Mouse (Mus musculus): ENCODE data around the gene Kdm5b. TPM values are rescaled to one million over a fixed set of nuclear protein-coding genes. Genes with fewer than 3 reads are reported as not detected.

The Kdm5b gene
- polyA plus RNA-seq, 1 experiment from 2014 or later: 74.0 TPM

DNA sequence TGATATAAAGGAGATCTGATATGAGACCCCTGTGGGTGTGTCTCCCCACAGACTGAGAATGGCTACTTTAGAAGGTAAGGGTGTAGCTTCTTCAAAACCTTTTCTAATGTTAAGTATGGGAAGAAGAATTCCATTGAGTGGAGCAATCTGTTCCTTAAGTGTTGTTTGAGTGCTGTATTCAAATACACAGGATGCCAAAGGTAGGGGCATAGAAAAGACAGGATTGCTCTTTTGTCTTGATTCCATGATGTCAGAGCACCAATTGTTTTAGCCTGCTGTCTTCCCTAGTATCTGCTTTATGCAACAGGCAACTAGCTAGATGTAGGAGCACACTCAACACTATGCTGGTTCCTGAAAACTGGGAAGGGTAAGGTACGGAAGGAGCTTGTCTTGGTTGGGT is 24.9 kb upstream of the Kdm5b start:
- H3K9me3 ChIP-seq (ENCODE audit: control insufficient read depth, low read length): no peaks in the 10 kb centered on the region
- H3K4me3 ChIP-seq (ENCODE audit: low read depth, low read length): no peak overlapping the region
- H3K27ac ChIP-seq (ENCODE audit: low read depth, low read length): no peak overlapping the region
- DNase-seq (ENCODE audit: low spot score, missing footprints) (no peak), ATAC-seq (ENCODE audit: low FRiP score) (no peak)
- 97% methylated on average over 1 of the region's 1 CpGs for WGBS
- no peaks in the 10 kb centered on the region for H3K27me3 ChIP-seq (ENCODE audit: control insufficient read depth, insufficient read depth, low read length)
- H3K4me2 ChIP-seq: no peak overlapping the region
- H3K4me1 ChIP-seq (ENCODE audit: control insufficient read depth, insufficient read depth, low read length): no peaks in the 10 kb centered on the region
- H3K36me3 ChIP-seq (ENCODE audit: control insufficient read depth, insufficient read depth, low read length): no peaks in the 10 kb centered on the region
- no peak overlapping the region for H3K9ac ChIP-seq (ENCODE audit: low read length)

DNA sequence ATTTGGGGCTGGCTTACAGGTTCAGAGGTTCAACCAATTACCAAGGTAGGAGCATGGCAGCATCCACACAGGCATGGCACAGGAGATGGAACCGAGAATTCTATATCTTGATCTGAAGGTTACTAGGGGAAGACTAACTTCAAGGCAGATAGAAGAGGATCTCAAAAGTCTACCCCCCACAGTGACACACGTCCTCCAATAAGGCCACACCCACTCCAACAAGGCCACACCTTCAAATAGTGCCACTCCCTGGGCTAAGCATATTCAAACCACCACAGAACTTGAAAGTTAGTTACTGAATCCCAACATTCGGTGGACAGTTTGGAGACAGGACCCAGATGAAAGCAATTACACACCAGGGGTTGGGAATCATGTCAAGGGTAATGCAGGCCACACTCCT is 24.5 kb upstream of the Kdm5b start:
- no peak overlapping the region for H3K4me2 ChIP-seq
- no peak overlapping the region for H3K27ac ChIP-seq (ENCODE audit: low read depth, low read length)
- ATAC-seq (ENCODE audit: low FRiP score) (no peak), DNase-seq (ENCODE audit: low spot score, missing footprints) (no peak)
- H3K27me3 ChIP-seq (ENCODE audit: control insufficient read depth, insufficient read depth, low read length): no peaks in the 10 kb centered on the region
- H3K4me1 ChIP-seq (ENCODE audit: control insufficient read depth, insufficient read depth, low read length): no peaks in the 10 kb centered on the region
- WGBS: 74% methylated on average over 3 of the region's 3 CpGs
- no peak overlapping the region for H3K4me3 ChIP-seq (ENCODE audit: low read depth, low read length)
- H3K9ac ChIP-seq (ENCODE audit: low read length): no peak overlapping the region
- no peaks in the 10 kb centered on the region for H3K36me3 ChIP-seq (ENCODE audit: control insufficient read depth, insufficient read depth, low read length)
- H3K9me3 ChIP-seq (ENCODE audit: control insufficient read depth, low read length): no peaks in the 10 kb centered on the region

DNA sequence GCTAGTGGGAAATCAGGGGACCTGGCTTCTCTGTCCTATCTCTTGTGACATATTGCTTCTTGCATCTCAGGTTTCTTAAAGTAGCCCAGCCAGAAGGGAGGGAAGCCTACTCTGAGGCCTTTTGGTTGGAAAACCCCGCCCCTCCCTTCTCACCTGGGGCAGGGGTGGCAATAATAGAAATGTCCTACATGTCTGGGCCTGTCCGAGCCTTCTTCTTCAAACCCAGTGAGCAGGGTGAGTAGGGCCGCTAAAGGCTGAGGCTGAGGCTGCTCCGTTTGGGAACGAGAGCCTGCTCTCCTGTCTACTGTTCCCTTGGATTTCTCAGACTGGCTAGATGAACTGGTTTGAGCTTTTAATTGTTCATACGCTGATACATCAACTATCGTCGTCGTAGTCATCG is 19.4 kb upstream of the Kdm5b start:
- Histone ChIP-seq H3K27ac (ENCODE audit: low read depth, low read length) (no peak overlapping the region), H3K4me1 (ENCODE audit: control insufficient read depth, insufficient read depth, low read length) (no peaks in the 10 kb centered on the region), H3K4me2 (no peak overlapping the region), H3K9me3 (ENCODE audit: control insufficient read depth, low read length) (no peaks in the 10 kb centered on the region; the same call in 1 of the 2 replicates), H3K36me3 (ENCODE audit: control insufficient read depth, insufficient read depth, low read length) (no peaks in the 10 kb centered on the region), H3K4me3 (ENCODE audit: low read depth, low read length) (no peak overlapping the region), H3K9ac (ENCODE audit: low read length) (no peak overlapping the region), H3K27me3 (ENCODE audit: control insufficient read depth, insufficient read depth, low read length) (no peaks in the 10 kb centered on the region)
- DNase-seq (ENCODE audit: low spot score, missing footprints) (no peak), ATAC-seq (ENCODE audit: low FRiP score) (no peak)
- 89% methylated on average over 10 of the region's 10 CpGs for WGBS

DNA sequence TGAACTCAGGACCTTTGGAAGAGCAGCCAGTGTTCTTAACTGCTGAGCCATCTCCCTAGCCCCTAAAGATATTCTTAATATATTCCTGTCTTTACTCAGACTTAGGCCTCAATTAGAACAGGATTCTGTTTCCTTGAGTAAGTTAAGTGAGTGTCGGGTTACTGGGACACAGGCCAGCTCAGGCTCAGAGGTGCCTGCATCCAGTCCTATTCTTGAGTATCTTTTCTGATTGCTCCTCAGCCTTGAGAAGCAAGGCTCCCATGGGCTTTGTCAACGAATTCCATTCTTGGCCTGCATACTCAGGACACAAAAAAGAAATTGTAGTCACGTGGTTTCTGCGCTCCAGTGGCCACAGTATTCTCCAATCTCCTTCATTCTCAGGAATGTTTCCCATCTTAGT is 11.7 kb upstream of the Kdm5b start:
- H3K36me3 ChIP-seq (ENCODE audit: control insufficient read depth, insufficient read depth, low read length): no peaks in the 10 kb centered on the region
- no peak overlapping the region for H3K4me2 ChIP-seq
- H3K27me3 ChIP-seq (ENCODE audit: control insufficient read depth, insufficient read depth, low read length): no peaks in the 10 kb centered on the region
- DNase-seq (ENCODE audit: low spot score, missing footprints) (no peak), ATAC-seq (ENCODE audit: low FRiP score) (no peak)
- no peaks in the 10 kb centered on the region for H3K4me1 ChIP-seq (ENCODE audit: control insufficient read depth, insufficient read depth, low read length)
- no peaks in the 10 kb centered on the region; the same call in 1 of the 2 replicates for H3K9me3 ChIP-seq (ENCODE audit: control insufficient read depth, low read length)
- WGBS: 77% methylated on average over 4 of the region's 4 CpGs
- no peak overlapping the region for H3K9ac ChIP-seq (ENCODE audit: low read length)
- no peak overlapping the region for H3K27ac ChIP-seq (ENCODE audit: low read depth, low read length)
- no peak overlapping the region for H3K4me3 ChIP-seq (ENCODE audit: low read depth, low read length)

DNA sequence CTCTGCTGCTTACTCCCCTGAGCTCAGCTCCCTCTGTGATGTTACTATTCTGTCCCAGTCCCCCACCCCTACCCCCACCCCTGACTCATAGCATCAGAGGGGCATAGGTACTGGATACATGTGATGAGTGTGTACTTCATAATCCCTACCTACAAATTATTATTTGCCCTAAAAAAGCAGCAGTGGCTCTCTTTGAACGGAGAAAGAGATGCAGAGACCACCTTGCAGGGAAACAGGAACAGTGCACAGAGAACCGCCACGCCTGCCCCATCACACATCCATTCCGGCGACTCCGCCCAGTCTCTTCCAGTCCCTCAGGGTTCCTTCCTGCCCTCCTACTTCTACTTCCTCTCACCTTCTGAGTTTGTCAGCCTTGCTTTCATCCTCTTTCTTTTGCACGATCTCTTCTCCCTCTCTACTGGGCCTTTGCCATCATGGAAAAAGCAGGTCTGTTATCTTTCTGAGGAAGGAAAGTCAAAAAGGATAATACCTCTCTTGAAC is 10.3 kb upstream of the Kdm5b start, which contains the start of gene Mgat4e:
Mgat4e (minus strand) TSS at position 51 of the 501 bp plus-strand sequence.
- no peak for ATAC-seq (ENCODE audit: low FRiP score)
- no peak within 1 kb of the TSS for H3K4me3 ChIP-seq (ENCODE audit: low read depth, low read length)
- 64% methylated on average over 7 of the region's 7 CpGs for WGBS

DNA sequence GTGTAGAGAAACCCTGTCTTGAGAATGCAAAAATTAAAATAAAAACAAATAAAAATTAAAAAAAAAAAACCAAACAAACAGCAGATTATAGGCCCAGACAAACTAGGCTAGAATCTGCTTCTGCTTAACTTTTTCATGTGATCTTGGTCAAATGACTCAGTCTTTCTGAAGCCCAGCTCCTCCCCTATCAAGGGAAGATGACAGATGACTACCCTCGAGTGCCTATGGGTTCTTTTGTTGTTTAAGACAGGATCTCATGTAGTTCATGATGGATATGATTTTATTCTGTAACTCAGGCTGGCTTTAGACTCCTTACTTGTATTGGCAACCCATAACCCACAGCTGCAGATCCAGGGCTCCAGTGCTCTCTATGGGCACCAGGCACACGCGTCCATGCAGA is 8.1 kb upstream of the Kdm5b start:
- Histone ChIP-seq H3K9ac (ENCODE audit: low read length) (no peak overlapping the region), H3K9me3 (ENCODE audit: control insufficient read depth, low read length) (no peaks in the 10 kb centered on the region), H3K27ac (ENCODE audit: low read depth, low read length) (no peak overlapping the region), H3K4me2 (no peak overlapping the region), H3K27me3 (ENCODE audit: control insufficient read depth, insufficient read depth, low read length) (peaks cover 4% of the 10 kb centered on the region; the same call in 1 of the 2 replicates), H3K36me3 (ENCODE audit: control insufficient read depth, insufficient read depth, low read length) (no peaks in the 10 kb centered on the region), H3K4me1 (ENCODE audit: control insufficient read depth, insufficient read depth, low read length) (peaks cover 4% of the 10 kb centered on the region), H3K4me3 (ENCODE audit: low read depth, low read length) (no peak overlapping the region)
- DNase-seq (ENCODE audit: low spot score, missing footprints) (no peak), ATAC-seq (ENCODE audit: low FRiP score) (no peak)
- 93% methylated on average over 3 of the region's 3 CpGs for WGBS

More for the DNA sequence above, 10.3 kb upstream of the Kdm5b start, which contains the start of gene Mgat4e:
- no peak within 1 kb of the TSS for H3K27ac ChIP-seq (ENCODE audit: low read depth, low read length)
- no peaks in the 10 kb centered on the region for H3K36me3 ChIP-seq (ENCODE audit: control insufficient read depth, insufficient read depth, low read length)
- no peak within 1 kb of the TSS for H3K4me2 ChIP-seq
- peak; percentile 60 for DNase-seq (ENCODE audit: low spot score, missing footprints)
- no peak within 1 kb of the TSS for H3K9ac ChIP-seq (ENCODE audit: low read length)
- H3K9me3 ChIP-seq (ENCODE audit: control insufficient read depth, low read length): no peaks in the 10 kb centered on the region; the same call in 1 of the 2 replicates
- H3K27me3 ChIP-seq (ENCODE audit: control insufficient read depth, insufficient read depth, low read length): no peaks in the 10 kb centered on the region
- no peaks in the 10 kb centered on the region for H3K4me1 ChIP-seq (ENCODE audit: control insufficient read depth, insufficient read depth, low read length)

DNA sequence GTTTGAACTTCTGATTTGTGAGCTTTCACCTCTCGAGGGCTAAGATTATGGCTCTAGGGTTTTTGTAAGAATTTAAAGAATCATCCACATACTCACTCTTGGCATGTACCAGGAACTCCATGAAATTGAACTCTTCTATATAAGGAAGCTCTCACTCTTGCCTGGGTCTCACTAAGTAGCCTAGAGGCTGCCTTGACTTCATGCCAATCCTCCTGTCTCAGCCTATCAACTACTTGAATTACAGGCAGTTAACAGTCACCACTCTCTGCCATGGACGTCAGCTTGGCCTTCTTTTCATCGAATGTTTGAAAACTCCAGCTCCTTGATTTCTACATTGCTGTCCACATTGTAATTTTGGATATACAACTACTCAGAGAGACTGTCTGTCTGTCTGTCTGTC is 7.6 kb upstream of the Kdm5b start:
- H3K4me1 ChIP-seq (ENCODE audit: control insufficient read depth, insufficient read depth, low read length): peaks cover 7% of the 10 kb centered on the region
- no peak overlapping the region for H3K27ac ChIP-seq (ENCODE audit: low read depth, low read length)
- H3K4me3 ChIP-seq (ENCODE audit: low read depth, low read length): no peak overlapping the region
- no peak overlapping the region for H3K4me2 ChIP-seq
- peak; percentile 4 for DNase-seq (ENCODE audit: low spot score, missing footprints)
- 75% methylated on average over 3 of the region's 3 CpGs for WGBS
- H3K9ac ChIP-seq (ENCODE audit: low read length): no peak overlapping the region
- H3K36me3 ChIP-seq (ENCODE audit: control insufficient read depth, insufficient read depth, low read length): no peaks in the 10 kb centered on the region
- no peaks in the 10 kb centered on the region for H3K9me3 ChIP-seq (ENCODE audit: control insufficient read depth, low read length)
- no peak for ATAC-seq (ENCODE audit: low FRiP score)
- peaks cover 4% of the 10 kb centered on the region; the same call in 1 of the 2 replicates for H3K27me3 ChIP-seq (ENCODE audit: control insufficient read depth, insufficient read depth, low read length)

DNA sequence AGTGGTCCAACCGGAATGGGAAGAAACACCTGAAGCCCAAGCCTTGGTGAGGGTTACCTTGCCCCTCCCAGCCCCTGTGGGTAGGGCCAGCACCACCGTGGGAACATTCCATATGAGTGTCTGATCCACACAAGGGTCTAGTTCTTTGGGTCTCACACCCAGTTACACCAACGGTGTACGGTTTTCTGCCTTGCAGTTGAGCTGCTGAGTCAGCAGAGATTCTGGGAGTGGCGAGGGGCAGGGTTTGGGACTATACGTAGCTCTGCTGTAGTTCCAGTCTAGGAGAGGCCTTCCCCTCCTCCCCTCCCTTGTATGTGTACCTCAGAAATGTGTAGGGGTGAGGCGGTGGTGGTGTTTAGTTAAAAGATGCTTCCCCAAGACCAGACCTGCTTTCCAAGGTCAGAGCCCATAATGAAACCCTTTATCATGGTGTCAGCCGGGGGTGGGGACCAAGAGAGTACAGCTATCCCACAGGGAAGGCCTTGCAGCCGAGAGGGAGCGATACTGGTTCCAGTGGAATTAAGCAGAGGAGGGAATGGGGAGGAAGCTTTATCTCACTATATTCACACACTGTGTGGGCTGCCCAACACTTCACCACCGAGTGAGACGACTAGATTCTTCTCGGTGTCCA is 4.6 kb upstream of the Kdm5b start:
- no peak overlapping the region for H3K9ac ChIP-seq (ENCODE audit: low read length)
- H3K36me3 ChIP-seq (ENCODE audit: control insufficient read depth, insufficient read depth, low read length): no peaks in the 10 kb centered on the region
- 35% methylated on average over 13 of the region's 13 CpGs for WGBS
- peaks cover 7% of the 10 kb centered on the region for H3K4me1 ChIP-seq (ENCODE audit: control insufficient read depth, insufficient read depth, low read length)
- H3K27ac ChIP-seq (ENCODE audit: low read depth, low read length): no peak overlapping the region
- no peaks in the 10 kb centered on the region for H3K9me3 ChIP-seq (ENCODE audit: control insufficient read depth, low read length)
- peaks cover 4% of the 10 kb centered on the region; the same call in 1 of the 2 replicates for H3K27me3 ChIP-seq (ENCODE audit: control insufficient read depth, insufficient read depth, low read length)
- peak overlapping the region; percentile 90; the same call in 1 of the 2 replicates for H3K4me2 ChIP-seq
- ATAC-seq (ENCODE audit: low FRiP score): no peak
- H3K4me3 ChIP-seq (ENCODE audit: low read depth, low read length): no peak overlapping the region
- peak; percentile 84 for DNase-seq (ENCODE audit: low spot score, missing footprints)

DNA sequence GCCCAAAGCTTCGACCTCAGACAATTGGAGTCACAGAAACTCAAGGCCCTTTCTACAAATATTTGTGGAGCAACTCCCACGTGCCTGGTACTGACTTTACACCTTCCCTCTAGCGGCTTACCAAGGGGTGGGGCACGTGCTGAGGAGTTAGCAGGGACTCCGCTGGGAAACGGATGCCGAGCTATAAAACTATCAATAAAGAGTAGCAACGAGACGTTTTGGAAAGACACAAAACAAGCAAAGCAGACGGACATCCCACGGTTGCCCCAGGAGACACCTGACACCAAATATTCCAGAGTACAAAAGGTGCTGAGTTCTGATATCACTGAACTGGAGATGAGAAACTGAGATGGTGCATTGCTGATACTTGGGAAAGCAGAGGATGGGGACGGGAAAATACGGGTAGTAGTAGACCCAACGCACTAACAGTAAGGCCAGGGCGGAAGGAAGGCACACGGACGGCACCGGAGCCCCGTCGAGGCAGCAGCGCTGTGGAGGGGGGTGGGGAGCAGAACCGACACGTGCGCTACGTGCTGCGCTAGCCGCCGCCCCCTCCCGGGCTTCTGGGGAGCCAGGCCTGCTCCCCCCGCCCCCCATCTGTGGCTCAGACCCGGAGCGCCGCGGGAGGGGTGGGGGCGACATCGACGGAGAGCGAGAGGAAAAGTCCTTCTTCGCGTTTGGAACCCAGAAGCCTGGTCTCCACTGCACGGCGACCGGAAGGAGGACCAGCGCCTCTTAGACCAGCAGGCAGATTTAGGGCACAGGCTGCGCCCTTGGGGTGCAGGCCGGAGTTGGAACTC is 3.9 kb upstream of the Kdm5b start:
- DNase-seq (ENCODE audit: low spot score, missing footprints) (no peak), ATAC-seq (ENCODE audit: low FRiP score) (peak; percentile 10; the same call in 1 of the 2 replicates)
- peak overlapping the region; percentile 90 for H3K4me2 ChIP-seq
- no peaks in the 10 kb centered on the region for H3K9me3 ChIP-seq (ENCODE audit: control insufficient read depth, low read length)
- H3K9ac ChIP-seq (ENCODE audit: low read length): peak overlapping the region; percentile 80
- no peaks in the 10 kb centered on the region for H3K36me3 ChIP-seq (ENCODE audit: control insufficient read depth, insufficient read depth, low read length)
- peak overlapping the region; percentile 75 for H3K27ac ChIP-seq (ENCODE audit: low read depth, low read length)
- peaks cover 4% of the 10 kb centered on the region; the same call in 1 of the 2 replicates for H3K27me3 ChIP-seq (ENCODE audit: control insufficient read depth, insufficient read depth, low read length)
- peak overlapping the region; percentile 62 for H3K4me3 ChIP-seq (ENCODE audit: low read depth, low read length)
- peaks cover 7% of the 10 kb centered on the region for H3K4me1 ChIP-seq (ENCODE audit: control insufficient read depth, insufficient read depth, low read length)
- under 1% methylated on average over 45 of the region's 46 CpGs for WGBS
